ENCODE assay signal across 8 mouse cellular contexts in genomic region chr13:51964416-51964815, GRCm38 (mm10).
A peak's percentile ranks its signal among the peaks of the same experiment; 100 is the strongest.
DNase-seq lines count a peak whose midpoint lies in the region; ATAC-seq and TF ChIP-seq lines count a peak whose summit lies in the region.

No protein-coding gene starts in this region.

- ATAC-seq in neural tube, embryonic 13.5 days (ENCODE audit: low read depth): 0 out of 2 replicates have a peak, but pooled peaks have one; percentile 15
- no peak; the same call in 1 of the 2 replicates for ATAC-seq in kidney, postnatal 0 days (replicated peaks; ENCODE audit: low FRiP score, low read depth)
- peak; percentile 74 for ATAC-seq in megakaryocyte progenitor cell, adult 5-6 weeks (replicated peaks; ENCODE audit: poor library complexity)

- peaks cover 20% of the 10 kb centered on the region for H3K4me1 ChIP-seq in neural tube, embryonic 13.5 days (replicated peaks)
- peaks cover 21% of the 10 kb centered on the region for H3K4me1 ChIP-seq in kidney, postnatal 0 days (replicated peaks; ENCODE audit: insufficient read depth, low read length)

- no peak for DNase-seq in neural tube, embryonic 10.5 days (ENCODE audit: extremely low spot score, low spot score)
- DNase-seq in heart, adult 18-20 months: peak; percentile 51 to 70
- DNase-seq in kidney, postnatal 0 days (ENCODE audit: low spot score): peak; percentile 65
- DNase-seq in layer of hippocampus, postnatal 36 days: no peak
- no peak for DNase-seq in cerebellum, adult 11 months
- DNase-seq in spleen, postnatal 10 days (ENCODE audit: low spot score in 2 of 2): no peak

- H3K4me3 ChIP-seq in neural tube, embryonic 13.5 days: no peak overlapping the region
- H3K4me3 ChIP-seq in kidney, postnatal 0 days (replicated peaks; ENCODE audit: low read depth, low read length): no peak overlapping the region

- no peak for TF ChIP-seq CTCF in kidney, postnatal 0 days (IDR thresholded peaks at IDR 0.05; ENCODE audit: low read depth)

- no peak overlapping the region for H3K4me2 ChIP-seq in neural tube, embryonic 13.5 days
- H3K4me2 ChIP-seq in kidney, postnatal 0 days (ENCODE audit: low read length): no peak overlapping the region

- no peaks in the 10 kb centered on the region for H3K9me3 ChIP-seq in neural tube, embryonic 13.5 days
- no peaks in the 10 kb centered on the region for H3K9me3 ChIP-seq in kidney, postnatal 0 days (replicated peaks; ENCODE audit: low read length)

- no peaks in the 10 kb centered on the region for H3K27me3 ChIP-seq in neural tube, embryonic 13.5 days
- no peaks in the 10 kb centered on the region for H3K27me3 ChIP-seq in kidney, postnatal 0 days (ENCODE audit: insufficient read depth, low read length)

- no peak overlapping the region for H3K9ac ChIP-seq in neural tube, embryonic 13.5 days
- no peak overlapping the region for H3K9ac ChIP-seq in kidney, postnatal 0 days (ENCODE audit: low read depth, low read length)

- no peaks in the 10 kb centered on the region for H3K36me3 ChIP-seq in neural tube, embryonic 13.5 days
- no peaks in the 10 kb centered on the region for H3K36me3 ChIP-seq in kidney, postnatal 0 days (ENCODE audit: insufficient read depth, low read length)

- no peak overlapping the region for H3K27ac ChIP-seq in neural tube, embryonic 13.5 days (replicated peaks)
- H3K27ac ChIP-seq in kidney, postnatal 0 days: peak overlapping the region; percentile 74; the same call in 1 of the 2 replicates

- WGBS in neural tube, embryonic 13.5 days: 50% methylated on average over 6 of the region's 6 CpGs
- WGBS in kidney, postnatal 0 days: 48% methylated on average over 6 of the region's 6 CpGs

Comparison
In these comparisons a context has a peak if more than half of its experiments do, and no peak if none do; other contexts are left out.
1. DNase-seq: peak in heart, adult 18-20 months (2 of 2) and kidney, postnatal 0 days (single experiment); none in neural tube, embryonic 10.5 days (single experiment), layer of hippocampus, postnatal 36 days (0 of 2), cerebellum, adult 11 months (single experiment) and spleen, postnatal 10 days (0 of 2).